Mouse (Mus musculus) left cerebral cortex, postnatal 36 days (tissue): ENCODE data around the gene Tssc4. TPM values are rescaled to one million over a fixed set of nuclear protein-coding genes. Genes with fewer than 3 reads are reported as not detected.
A peak's percentile ranks its signal among the peaks of the same experiment; 100 is the strongest.

Source experiments
- DNase-seq, 2 experiments: peaks; one replicate each; pipeline ENCODE4 v3.0.0; 2021 to 2022; ENCODE audit warnings: low spot score in 2 of 2, mixed read lengths in 1 of 2
- intact Hi-C: fragments of 180-260 bp; cut with DNase I; formaldehyde crosslinking; loops from one replicate; pipeline ENCODE4 v1.15.1; 2025
- total RNA-seq, 2 experiments: library from RNA; stranded (reverse); gene quantifications; 2 replicates each; pipeline ENCODE4 v1.2.3; 2021

Gene Tssc4
- total RNA-seq, 2 experiments from 2014 or later, result 37.5 to 42.3 TPM

DNA sequence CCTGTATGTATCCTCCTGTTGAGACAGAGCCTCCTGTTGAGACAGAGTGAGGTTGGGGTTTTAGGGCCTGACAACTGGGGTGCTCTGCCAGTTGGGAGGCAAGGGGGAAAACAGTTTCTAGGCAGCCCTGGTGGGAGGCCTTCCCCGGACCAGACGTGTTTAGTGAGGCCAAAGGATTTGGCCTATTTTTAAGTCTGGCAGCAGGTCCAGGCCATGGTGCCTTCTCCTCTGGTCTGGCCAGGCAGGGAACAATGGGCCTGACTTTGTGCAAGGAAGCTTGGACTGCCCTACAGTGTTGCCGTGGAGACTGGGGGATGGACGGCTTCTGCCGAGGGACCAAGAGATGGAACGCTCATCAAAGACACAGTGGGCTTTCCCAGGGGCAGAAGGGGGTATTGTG is 4.8 kb upstream of the Tssc4 start:
- intact Hi-C loops, result no loop called here
- DNase-seq, result no peak

DNA sequence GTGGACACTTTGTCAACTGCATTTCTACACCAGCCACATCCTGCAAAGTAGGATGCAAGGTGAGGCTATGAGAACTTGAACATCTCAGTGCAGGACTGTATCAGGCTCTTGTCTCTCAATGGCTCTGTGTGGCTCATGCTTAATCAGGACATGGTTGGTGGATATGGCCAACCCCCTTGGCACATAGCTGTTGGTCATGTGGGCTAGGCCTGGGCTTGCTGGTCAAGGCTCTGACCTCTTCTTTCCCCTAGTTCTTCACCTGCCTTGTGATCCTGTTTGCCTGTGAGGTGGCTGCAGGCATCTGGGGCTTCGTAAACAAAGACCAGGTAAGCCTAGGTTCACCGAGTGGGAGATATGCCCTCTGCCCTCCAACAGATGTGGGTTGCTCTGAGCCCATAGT is 3.4 kb upstream of the Tssc4 start:
- no peak for DNase-seq
- intact Hi-C loops, result no loop called here

DNA sequence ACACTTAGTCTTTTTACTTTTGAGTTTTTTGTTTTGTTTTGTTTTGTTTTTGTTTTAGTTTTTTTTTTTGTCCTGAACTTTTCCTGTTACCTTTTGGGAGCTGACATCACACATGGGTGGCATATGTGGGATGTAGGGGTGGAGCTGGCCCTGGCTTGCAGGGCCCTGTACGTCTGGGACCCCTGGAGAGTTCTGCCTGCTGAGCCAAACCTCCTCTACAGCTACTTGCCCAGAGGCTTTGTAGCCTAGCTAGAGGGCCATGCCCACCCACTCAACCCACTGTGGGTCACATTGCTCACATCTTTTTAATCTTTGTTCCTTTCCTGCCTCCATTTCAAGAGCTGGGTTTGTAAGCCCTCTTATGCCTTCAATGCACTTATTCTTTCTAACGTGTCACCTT is 1.6 kb upstream of the Tssc4 start:
- intact Hi-C loops, result no loop called here
- DNase-seq, result no peak

DNA sequence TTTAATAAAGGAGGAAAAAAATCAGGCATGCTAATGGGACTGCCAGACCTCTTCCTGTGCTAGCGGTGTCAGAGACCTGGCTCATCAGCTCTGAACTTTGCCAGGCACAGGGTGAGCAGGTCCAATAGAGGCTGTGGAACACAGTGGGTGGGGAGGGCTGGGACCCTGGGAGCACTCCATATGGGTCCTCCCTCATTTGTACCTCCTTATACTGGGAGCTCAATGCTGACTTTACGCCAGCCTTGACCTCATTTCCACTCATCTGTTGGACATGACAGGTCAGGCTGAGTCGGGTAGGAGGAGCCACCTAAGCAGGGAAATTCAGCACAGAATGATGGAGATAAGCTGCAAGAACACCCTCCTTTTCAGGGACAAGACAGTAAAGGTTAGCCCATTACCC is 1.2 kb upstream of the Tssc4 start:
- DNase-seq, result no peak
- intact Hi-C loops, result no loop called here

DNA sequence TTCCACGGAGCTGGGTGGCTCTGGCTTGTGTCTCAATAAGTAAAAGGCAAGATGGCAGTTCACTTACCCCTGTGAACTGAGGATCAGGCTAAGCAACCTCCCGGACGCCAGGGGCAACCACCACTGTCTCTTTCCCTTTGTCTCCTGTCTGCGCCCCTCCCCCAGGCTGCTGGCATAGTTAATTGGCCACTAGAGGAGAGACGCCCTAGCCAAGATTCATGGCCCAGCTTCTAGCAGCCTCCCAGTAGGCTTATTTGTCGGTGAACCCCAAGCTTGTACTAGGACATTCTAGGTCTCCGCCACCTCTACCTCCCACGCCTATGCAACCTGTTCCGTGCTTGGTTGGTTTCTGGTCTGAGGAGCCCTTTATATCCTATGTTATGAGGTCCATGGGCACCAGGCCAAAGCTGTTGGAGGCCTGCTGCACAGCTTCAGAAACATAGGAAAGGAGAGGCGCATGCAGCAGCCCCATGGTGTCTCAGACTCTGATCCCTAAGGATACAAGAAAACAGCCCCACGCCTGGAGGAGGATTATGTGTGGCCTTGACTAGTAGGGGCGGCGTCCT is 650 bp upstream of the Tssc4 start:
- intact Hi-C loops, result no loop called here
- no peak for DNase-seq

DNA sequence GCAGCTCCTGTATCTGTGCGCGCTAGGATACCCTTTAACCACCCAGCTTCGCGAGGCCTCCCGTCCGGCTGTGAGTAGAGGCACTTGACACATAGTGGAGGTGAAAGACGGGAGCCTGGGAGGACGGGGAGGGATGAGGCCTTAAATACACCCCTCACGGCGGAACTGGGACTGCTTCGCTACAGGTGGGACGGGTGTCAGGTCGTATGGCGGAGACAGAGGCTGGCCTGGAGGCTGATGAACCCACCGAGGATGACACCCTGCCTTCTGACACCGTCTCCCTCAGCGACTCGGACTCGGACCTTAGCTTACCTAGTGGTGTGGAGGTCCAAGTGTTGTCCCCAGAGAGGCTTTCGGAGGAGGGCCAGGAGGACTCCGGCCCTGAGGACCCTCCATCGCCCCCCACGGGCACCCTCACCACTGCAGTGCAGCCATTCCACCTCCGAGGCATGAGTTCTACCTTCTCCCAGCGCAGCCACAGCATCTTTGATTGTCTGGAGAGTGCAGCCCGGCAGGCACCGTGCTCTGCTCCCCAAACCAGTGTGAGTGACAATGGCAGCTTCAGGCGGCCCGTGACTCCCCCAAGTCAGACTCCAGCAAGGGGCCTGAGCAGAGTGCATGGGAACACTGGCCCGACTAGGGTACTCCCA is 827 bp downstream of the Tssc4 start:
- intact Hi-C loops, result no loop called here
- DNase-seq, result no peak

DNA sequence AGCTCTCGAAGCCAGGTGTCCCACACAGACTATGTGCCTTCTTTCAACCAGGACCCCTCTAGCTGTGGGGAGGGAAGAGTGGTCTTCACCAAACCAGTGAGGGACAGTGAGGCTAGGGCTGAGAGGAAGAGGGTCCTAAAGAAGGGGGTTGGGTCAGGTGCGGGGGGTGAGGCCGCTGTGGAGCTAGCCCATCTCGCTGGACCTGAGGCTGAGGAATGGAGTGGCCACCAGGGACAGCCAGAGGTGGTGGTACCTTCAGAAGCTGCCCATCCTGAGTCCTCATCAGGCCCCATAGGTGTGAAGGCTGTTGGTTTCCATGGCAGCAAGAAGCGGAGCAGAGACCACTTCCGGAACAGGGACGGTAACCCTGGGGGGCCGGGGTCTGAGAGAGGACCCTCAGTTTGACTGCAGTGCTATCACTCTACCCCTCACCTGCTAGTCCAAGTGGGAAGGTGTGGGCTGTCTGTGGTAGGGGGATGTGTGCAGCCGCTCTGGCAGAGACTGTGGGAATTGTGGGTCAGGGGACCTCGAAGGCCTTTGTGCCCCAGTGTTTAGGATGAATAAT is 1.5 kb downstream of the Tssc4 start:
- intact Hi-C loops, result no loop called here
- no peak for DNase-seq

DNA sequence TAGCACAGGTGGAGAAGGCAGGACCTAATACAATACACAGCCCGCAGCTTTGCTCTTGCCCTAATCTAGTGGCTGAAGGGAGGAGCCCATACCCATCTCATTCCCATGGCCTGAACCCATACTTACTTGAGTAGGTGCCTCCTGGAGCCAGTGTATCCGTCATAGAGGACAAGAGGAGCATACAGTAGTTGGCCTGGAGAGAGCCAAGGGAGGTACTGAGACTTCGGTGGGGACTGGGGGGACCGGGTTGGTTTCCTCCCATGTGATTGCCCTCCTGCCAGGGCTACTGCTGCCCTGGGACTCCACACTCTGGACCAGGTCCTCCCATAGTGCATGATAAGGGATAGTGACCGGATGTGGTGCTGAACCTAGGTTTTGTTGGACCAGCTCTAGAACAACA is 3.6 kb downstream of the Tssc4 start:
- no peak for DNase-seq
- intact Hi-C loops, result no loop called here

DNA sequence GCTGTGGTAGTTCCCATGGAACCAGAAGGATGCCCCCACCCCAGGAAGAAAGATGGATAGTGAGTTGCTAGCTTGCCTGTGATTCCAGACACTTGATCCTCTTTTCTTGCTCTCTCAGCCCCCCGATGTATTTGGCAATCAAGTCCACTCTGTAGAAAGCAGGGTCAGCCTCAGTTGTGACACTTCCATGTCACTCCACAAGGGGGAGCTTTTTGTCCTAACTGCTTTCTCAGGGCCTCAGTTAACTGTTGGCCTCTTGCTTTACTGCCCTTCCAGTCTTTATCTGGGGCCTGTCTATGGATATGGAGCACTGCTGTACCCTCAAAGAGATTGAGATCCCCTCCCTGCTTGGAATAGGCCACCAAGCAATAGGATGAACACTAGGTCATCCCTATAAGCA is 4.0 kb downstream of the Tssc4 start:
- intact Hi-C loops, result no loop called here

DNA sequence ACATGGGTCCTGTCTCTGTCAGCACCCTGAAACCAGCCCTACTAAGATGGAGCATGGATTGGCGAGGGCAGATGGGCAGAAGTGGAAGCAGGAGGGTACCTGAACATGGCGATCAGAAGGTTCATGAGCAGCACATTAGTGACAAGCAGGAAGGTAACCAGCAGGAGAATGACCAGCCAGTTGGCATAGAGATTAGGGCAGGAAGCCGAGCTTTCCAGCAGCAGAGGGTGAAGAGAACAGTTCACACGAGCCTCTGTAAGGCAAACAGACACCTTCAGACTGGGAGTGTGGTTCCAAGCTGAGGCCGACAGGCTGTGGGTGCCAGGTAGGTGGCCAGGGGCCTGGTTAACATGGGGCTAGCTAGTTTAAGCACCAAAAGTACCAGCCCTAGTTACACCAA is 6.3 kb downstream of the Tssc4 start:
- no peak for DNase-seq
- intact Hi-C loops, result no loop called here

More for the DNA sequence above, 4.0 kb downstream of the Tssc4 start:
- DNase-seq, result no peak

DNA sequence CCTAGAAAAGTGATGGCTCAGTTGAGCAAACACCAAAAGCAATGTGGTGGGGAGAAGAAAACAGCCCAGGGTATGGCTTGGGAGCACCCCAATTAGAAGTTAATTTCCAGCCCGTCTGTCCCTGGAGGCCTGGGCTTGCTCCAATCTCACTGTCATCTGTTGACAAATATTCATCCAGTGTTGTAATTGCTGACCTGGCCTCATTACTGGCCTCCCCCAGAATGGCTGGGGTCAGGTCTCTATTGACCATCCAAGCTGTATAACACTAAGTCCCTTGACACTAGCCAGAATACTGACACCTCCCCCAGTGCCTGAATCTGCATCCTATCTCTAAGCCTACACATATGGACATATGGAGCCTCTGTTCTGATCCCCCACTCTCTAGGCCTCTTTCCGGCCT is 8.3 kb downstream of the Tssc4 start:
- intact Hi-C loops, result no loop called here
- DNase-seq, result no peak

DNA sequence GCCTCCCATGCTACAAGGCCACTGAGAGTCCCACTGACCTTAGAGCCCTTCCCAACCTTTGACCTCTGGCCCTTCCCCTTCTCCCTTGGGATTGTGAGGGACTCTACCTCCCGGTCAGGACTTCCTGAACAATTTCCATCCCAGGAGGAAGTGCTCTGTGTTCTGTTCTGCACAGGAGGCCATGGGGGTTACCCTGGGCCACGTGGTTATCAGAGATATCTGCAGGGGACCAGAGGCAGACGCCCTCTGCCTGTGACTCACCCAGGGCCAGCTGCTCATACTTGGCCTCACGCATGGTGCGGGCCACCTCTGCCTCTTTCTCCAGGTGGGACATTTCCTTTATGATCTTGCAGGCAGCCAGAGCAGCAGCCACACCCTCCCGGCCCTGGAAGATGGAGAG is 13.0 kb downstream of the Tssc4 start:
- DNase-seq, result no peak
- intact Hi-C loops, result no loop called here

DNA sequence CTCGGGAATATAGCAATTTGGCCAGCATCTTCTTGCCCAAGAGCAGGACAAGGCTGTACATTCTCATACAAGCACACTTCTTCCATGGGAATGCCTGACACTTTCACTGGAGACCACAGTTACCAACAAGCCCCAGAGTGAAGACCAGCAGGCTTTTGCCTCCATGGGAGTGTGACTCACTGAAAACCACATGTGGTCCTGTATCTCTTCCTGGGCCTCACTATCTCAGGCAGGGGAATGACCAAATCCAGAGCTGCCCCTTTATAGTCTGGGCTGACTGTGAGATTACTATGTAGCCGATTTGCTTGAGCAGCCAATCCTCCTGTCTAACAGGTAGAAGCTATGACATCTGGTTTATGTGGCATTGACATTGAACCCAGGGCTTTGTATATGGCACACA is 14.7 kb downstream of the Tssc4 start:
- intact Hi-C loops, result no loop called here
- no peak for DNase-seq

DNA sequence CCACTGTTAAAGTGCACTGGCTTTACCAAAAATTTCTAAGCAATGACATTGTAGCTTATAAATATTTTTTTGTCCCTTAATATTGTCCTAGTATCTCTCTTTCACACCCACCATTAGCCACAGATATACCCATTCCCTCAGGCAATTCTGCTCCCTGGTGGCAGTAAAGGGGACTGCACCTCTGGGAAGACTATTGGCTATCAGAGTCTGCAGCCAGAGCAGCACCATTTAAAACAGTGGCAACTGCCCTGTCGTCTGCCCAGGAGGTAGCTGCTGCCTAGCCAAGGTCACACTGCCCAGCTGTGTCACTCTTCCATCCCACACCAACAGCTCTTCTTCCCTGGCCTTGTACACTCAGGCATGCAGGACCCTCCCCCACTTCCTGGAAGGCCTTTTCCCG is 17.3 kb downstream of the Tssc4 start:
- intact Hi-C loops, result loop anchor here (1.0 to 2.0 kb wide), 2 partner anchors 78 to 192 kb away; no protein-coding TSS in a partner anchor
- DNase-seq, result peak in 1 of 2 experiments; percentile 41

DNA sequence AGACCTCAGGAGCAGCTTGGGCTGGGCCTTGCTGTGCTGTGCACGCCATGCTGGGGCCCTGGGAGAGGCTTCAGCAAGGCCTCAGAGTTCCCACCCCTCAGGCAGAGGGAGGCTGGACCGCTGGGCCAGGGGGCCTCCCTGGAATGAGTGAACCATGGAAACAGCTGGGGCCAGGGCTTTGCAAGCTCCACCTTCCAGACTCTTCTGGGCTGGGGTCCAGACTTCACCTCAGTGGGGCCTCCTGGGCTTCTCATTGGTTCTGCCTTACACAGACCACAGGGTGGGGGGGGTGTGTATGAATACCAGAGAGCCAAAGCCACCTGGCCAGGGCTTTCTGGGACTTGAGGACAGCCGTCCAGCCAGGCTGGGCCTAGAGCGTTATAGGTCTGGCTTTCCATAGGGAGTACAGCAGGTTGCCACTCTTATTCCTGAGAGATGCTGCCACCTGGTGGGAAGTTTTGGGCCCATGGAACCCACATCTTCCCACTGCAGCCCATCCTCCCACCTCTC is 18.1 kb downstream of the Tssc4 start:
- intact Hi-C loops, result loop anchor here (2.0 kb wide), 1 partner anchor 192 kb away; no protein-coding TSS in a partner anchor
- DNase-seq, result peak in 1 of 2 experiments; percentile 27

DNA sequence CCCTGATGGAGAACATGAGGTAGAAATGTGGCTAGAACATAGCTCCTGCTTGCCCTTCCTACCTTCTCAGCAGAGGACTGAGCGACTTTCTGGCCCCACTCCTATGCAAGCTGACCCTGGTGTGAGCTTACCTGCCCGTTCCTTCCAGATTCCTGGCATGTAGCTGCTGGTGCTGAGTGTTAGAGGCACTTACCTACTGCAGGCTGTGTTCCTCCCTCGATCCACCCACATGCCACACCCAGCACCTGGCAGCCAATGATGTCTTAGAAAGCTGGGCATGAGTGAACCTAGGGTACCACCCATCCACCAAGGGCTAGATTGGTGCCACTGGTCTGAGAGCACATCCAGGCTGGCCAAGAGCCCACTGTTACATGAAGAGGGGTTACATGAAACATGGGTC is 24.8 kb downstream of the Tssc4 start:
- DNase-seq, result no peak
- intact Hi-C loops, result no loop called here

DNA sequence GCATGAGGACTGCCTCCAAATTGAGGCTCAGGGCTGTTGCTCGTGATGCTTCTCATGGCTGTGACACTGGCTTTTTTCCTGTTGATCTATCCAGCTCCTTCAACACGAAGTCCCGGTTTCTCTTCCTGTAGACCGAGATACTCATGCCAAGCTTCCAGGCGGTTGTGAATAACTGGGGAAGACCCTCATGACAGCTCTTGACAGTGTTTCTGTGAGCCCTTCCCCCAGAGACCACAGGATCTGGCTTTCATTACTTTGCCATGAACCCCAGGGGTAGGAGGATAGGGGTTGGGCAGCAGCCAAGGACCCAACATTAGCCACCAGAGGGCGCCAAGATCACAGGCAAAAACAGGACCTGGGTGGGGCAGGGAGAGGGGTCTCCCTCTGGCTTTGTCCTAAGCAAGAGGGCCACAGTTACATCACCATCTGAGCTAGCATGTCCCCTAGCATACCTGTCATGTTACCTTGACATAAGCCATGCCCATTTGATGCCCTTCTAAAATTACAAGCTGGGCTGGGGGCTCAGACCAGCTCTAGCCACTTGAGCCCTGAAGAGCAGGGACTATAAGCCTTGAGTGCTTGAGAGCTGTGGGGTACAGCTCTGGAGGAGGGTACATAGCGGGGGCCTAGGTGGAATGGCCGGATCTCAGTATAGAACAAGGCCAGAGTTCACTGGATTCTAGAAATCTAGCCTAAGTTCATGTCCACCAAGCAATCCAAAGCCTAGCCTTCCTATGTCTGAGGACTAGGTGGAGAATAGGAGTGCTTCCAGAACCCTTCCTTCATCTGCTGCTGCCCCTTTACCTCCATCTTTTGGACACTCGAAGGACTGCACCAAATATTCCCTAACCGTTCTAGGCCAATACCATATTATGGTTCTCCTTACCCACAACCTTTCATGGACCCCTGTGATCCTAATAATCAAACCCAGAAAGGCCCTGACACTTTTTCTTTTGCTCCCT is 25.8 kb downstream of the Tssc4 start, which contains the start of gene Trpm5:
Gene Trpm5 (minus strand): TSS at position 51 of the 962 bp plus-strand sequence.
- DNase-seq, result peak; percentile 36 to 37
- intact Hi-C loops, result loop anchor here (5.0 kb wide), 1 partner anchor 372 kb away; no protein-coding TSS in a partner anchor

DNA sequence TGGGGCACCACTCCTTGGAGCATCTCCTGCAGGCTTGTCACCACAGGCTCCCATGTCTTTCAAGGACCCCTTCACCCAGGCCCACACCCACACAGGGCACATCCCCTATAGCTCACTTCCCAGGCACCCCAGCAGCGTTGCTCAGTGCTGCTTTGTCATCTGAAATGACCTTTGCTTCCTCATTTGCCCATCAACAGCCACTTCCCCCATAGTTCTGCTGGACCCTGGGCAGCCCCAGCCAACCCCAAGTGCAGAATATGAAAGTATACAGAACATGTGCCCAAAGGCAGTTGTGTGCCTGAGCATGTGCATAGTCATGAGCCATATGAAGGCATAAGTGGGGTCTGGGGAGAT is 26.5 kb downstream of the Tssc4 start:
- intact Hi-C loops, result loop anchor here (5.0 kb wide), 1 partner anchor 372 kb away; no protein-coding TSS in a partner anchor
- no peak for DNase-seq

DNA sequence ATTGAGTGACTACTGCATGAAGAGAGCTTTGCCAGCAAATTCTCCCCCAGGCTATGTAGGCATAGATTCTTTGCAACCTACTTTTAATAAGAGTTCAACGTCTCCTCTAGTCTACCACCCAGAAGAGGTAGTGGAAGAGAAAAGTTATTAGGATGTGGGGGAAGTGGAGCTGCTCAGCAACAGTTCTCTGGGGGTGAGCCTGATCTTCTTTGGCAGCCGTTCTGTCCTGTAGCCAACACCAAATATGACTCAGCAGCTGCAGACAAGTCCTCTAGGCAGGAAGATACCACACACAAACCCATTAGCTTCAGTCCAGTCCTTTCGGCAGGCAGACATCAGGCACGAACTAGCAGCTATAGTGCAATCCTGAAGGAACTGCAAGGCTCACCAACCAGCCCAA is 31.7 kb downstream of the Tssc4 start:
- peak in 1 of 2 experiments; percentile 14 for DNase-seq

More for the DNA sequence above, 31.7 kb downstream of the Tssc4 start:
- intact Hi-C loops, result no loop called here
